Mouse (Mus musculus): Measurements from ENCODE around the gene Gm11042. TPM values are rescaled to one million over a fixed set of nuclear protein-coding genes. Genes with fewer than 3 reads are reported as not detected.
A peak's percentile ranks its signal among the peaks of the same experiment; 100 is the strongest.

The Gm11042 gene
- total and polyA plus RNA-seq, 2 experiments from 2014 or later, result not detected

DNA sequence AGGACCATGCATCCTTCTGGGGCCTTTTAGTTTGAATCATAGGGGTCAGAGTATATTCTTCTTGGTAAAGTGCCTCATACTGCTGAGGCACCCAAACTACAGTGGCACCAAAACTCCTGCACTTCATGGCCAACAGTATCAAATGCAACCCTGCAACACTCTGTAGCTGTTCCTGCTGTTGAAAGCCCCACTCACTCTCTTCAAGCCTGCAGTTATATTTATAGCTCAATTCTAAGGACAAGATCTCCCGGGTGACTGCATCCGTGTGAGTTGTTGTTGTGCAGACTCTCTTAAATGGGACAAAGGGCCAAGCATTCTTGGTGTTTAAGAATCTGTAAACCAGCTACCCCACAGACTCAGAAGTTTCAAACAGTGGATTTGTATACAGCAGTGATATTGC is 23.9 kb upstream of the Gm11042 start:
- H3K4me2 ChIP-seq (ENCODE audit: low read depth), result no peak overlapping the region
- H3K27me3 ChIP-seq (ENCODE audit: insufficient read depth, low read length), result no peaks in the 10 kb centered on the region
- DNase-seq (no peak), ATAC-seq (no peak)
- no peak overlapping the region for H3K4me3 ChIP-seq (ENCODE audit: low read depth, low read length)
- H3K9ac ChIP-seq, result no peak overlapping the region
- H3K4me1 ChIP-seq (ENCODE audit: insufficient read depth), result no peaks in the 10 kb centered on the region
- 57% methylated on average over 2 of the region's 2 CpGs for WGBS
- H3K36me3 ChIP-seq (ENCODE audit: insufficient read depth), result no peaks in the 10 kb centered on the region
- H3K27ac ChIP-seq (ENCODE audit: low read depth, low read length), result no peak overlapping the region
- no peak for TF ChIP-seq CTCF (IDR thresholded peaks at IDR 0.05; ENCODE audit: low read depth)
- no peaks in the 10 kb centered on the region for H3K9me3 ChIP-seq (ENCODE audit: low read length)

DNA sequence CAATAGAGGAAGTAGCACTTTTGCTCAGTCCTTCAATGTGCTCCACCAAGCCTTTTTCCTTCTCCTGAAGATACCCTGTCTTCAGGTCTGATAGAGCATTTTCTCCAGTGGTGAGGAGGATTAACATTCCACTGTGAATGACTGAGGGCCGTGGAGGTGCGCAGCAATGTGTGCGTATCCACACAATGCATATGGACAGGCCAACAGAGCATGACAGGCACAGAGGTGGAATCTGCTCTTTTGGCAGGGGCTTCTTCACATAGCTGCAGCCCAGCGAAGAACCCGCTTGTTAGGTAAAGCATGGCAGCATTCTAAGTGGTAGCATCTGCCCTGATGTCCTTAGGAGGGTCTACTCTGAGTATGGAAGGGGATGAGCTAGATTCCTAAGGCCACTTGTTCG is 17.5 kb upstream of the Gm11042 start:
- H3K9me3 ChIP-seq (ENCODE audit: low read length), result no peaks in the 10 kb centered on the region
- TF ChIP-seq CTCF (IDR thresholded peaks at IDR 0.05; ENCODE audit: low read depth), result no peak

DNA sequence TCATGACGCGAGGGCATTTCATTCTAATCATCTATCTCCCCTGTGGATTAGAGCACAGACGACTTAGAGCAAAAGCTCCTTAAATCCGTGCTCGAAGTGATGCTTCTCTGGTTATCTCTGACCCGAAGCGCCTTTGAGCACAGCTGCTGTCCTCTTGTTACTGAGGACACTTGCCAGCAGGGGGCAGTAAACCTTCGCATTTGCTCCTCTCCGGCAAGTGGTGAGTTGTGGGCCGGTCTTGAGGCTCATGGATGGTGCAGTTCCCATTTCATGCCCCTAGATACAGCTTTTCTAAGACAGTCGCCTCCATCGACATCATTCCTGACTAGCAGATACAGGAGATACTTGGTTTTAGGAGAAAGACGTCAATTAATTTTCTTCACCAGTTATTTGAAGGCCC is 16.8 kb upstream of the Gm11042 start:
- H3K9ac ChIP-seq, result no peak overlapping the region
- no peaks in the 10 kb centered on the region for H3K27me3 ChIP-seq (ENCODE audit: insufficient read depth, low read length)
- 20% methylated on average over 13 of the region's 13 CpGs for WGBS
- DNase-seq, result peak; percentile 80
- no peak overlapping the region for H3K4me3 ChIP-seq (ENCODE audit: low read depth, low read length)
- no peaks in the 10 kb centered on the region for H3K36me3 ChIP-seq (ENCODE audit: insufficient read depth)
- H3K27ac ChIP-seq (ENCODE audit: low read depth, low read length), result no peak overlapping the region
- peak; percentile 80 for ATAC-seq
- TF ChIP-seq CTCF (IDR thresholded peaks at IDR 0.05; ENCODE audit: low read depth), result peak; percentile 80
- H3K4me2 ChIP-seq (ENCODE audit: low read depth), result no peak overlapping the region
- no peaks in the 10 kb centered on the region for H3K9me3 ChIP-seq (ENCODE audit: low read length)
- H3K4me1 ChIP-seq (ENCODE audit: insufficient read depth), result no peaks in the 10 kb centered on the region

More for the DNA sequence above, 17.5 kb upstream of the Gm11042 start:
- Histone ChIP-seq H3K36me3 (ENCODE audit: insufficient read depth) (no peaks in the 10 kb centered on the region), H3K27me3 (ENCODE audit: insufficient read depth, low read length) (no peaks in the 10 kb centered on the region), H3K27ac (ENCODE audit: low read depth, low read length) (no peak overlapping the region), H3K4me1 (ENCODE audit: insufficient read depth) (no peaks in the 10 kb centered on the region), H3K9ac (no peak overlapping the region), H3K4me3 (ENCODE audit: low read depth, low read length) (no peak overlapping the region), H3K4me2 (ENCODE audit: low read depth) (no peak overlapping the region)
- WGBS, result 92% methylated on average over 6 of the region's 6 CpGs
- DNase-seq (no peak), ATAC-seq (no peak)

DNA sequence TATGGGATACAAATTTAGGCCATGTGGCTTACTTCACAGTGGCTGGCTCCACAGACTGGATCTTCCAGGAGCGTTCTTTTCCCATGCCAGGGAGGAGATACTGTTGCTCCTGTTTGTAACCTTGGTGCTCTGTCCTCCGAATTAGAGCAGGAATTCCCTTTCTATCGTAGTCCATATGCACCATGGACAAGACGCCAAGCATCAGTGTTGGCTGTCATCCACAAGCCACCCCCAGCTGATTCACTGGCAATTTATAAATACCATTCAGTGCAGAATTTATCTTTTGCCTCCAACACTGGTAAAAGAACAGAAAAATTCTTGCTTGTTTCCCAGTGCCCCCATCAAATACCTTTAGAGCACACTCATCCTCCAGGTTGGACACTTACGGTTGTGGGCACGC is 13.6 kb upstream of the Gm11042 start:
- no peak overlapping the region for H3K4me3 ChIP-seq (ENCODE audit: low read depth, low read length)
- no peak overlapping the region for H3K27ac ChIP-seq (ENCODE audit: low read depth, low read length)
- H3K9me3 ChIP-seq (ENCODE audit: low read length), result no peaks in the 10 kb centered on the region
- no peak overlapping the region for H3K9ac ChIP-seq
- H3K4me1 ChIP-seq (ENCODE audit: insufficient read depth), result 0 out of 2 replicates have a peak, but pooled peaks cover 3% of the 10 kb centered on the region
- TF ChIP-seq CTCF (IDR thresholded peaks at IDR 0.05; ENCODE audit: low read depth), result no peak
- H3K36me3 ChIP-seq (ENCODE audit: insufficient read depth), result no peaks in the 10 kb centered on the region
- H3K4me2 ChIP-seq (ENCODE audit: low read depth), result no peak overlapping the region
- DNase-seq (no peak), ATAC-seq (no peak)
- whole genome bisulfite sequencing, result 78% methylated on average over 6 of the region's 6 CpGs
- no peaks in the 10 kb centered on the region for H3K27me3 ChIP-seq (ENCODE audit: insufficient read depth, low read length)

DNA sequence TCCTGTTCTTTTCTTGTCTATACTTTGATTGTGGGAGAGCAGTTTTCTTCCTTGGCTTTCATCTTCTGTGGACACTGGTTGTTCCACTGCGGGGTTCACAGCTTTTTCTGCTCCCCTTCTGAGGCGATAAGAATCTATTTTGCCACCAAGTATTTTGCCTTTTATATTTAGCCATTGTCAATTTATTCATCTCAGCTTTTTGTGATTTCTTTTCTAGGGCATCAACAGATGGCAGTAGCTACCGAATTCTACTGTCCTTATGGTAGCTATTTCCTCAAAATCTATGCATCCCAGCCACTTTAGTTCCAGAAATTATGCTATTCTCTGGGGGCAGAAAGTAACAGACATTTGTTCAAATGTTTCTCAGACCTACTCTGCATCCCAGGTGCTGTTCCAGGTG is 10.4 kb upstream of the Gm11042 start:
- Histone ChIP-seq H3K9ac (no peak overlapping the region), H3K9me3 (ENCODE audit: low read length) (no peaks in the 10 kb centered on the region), H3K36me3 (ENCODE audit: insufficient read depth) (no peaks in the 10 kb centered on the region), H3K27me3 (ENCODE audit: insufficient read depth, low read length) (no peaks in the 10 kb centered on the region), H3K27ac (ENCODE audit: low read depth, low read length) (no peak overlapping the region), H3K4me3 (ENCODE audit: low read depth, low read length) (no peak overlapping the region), H3K4me2 (ENCODE audit: low read depth) (no peak overlapping the region), H3K4me1 (ENCODE audit: insufficient read depth) (0 out of 2 replicates have a peak, but pooled peaks cover 3% of the 10 kb centered on the region)
- WGBS, result 59% methylated on average over 3 of the region's 3 CpGs
- ATAC-seq (peak; percentile 56), DNase-seq (peak; percentile 62)
- TF ChIP-seq CTCF (IDR thresholded peaks at IDR 0.05; ENCODE audit: low read depth), result peak; percentile 40; the same call in 1 of the 2 replicates

DNA sequence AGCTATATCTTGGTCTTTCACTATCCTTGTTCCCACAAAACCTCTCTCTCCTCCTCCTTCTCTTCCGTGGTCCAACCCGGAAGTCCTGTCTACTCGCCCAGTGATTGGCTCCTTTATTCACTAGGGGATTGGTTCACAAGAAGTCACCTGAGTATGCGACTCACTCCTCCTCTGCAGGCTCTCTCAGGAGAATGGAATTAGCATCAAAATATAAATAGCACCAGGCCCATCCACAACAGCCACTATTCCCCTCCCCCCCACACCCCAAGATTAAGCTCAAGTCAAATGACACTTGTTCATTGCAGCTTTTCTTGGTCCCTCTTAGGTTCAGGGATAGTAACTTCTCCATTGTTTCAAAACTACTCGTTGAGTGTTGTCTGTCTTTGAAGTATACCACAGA is 5.8 kb upstream of the Gm11042 start:
- no peaks in the 10 kb centered on the region for H3K27me3 ChIP-seq (ENCODE audit: insufficient read depth, low read length)
- no peak for TF ChIP-seq CTCF (IDR thresholded peaks at IDR 0.05; ENCODE audit: low read depth)
- H3K4me1 ChIP-seq (ENCODE audit: insufficient read depth), result 0 out of 2 replicates have a peak, but pooled peaks cover 3% of the 10 kb centered on the region
- DNase-seq (no peak), ATAC-seq (no peak)
- H3K4me3 ChIP-seq (ENCODE audit: low read depth, low read length), result no peak overlapping the region
- H3K36me3 ChIP-seq (ENCODE audit: insufficient read depth), result no peaks in the 10 kb centered on the region
- H3K27ac ChIP-seq (ENCODE audit: low read depth, low read length), result no peak overlapping the region
- WGBS, result 78% methylated on average over 5 of the region's 5 CpGs
- H3K9ac ChIP-seq, result no peak overlapping the region
- no peaks in the 10 kb centered on the region for H3K9me3 ChIP-seq (ENCODE audit: low read length)
- H3K4me2 ChIP-seq (ENCODE audit: low read depth), result no peak overlapping the region

DNA sequence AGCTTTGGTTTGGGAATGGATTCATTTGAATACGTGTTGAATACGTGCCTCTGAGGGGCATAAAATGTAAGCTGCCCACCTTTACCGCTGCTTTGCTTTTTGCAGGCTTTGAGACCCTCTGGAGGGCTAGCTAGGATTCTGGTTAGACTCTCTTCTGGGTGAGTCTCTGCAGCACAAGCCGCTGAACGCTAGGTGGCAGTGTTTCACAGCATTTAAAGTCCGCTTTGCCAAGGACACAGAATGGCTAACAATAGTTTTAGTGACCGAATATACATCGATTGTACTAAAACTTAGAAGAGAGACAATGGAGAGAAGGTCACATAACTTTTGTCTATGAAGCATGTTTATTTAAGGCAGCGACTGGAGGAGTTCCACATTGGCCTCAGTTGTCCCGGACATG is 4.1 kb upstream of the Gm11042 start:
- TF ChIP-seq CTCF (IDR thresholded peaks at IDR 0.05; ENCODE audit: low read depth), result peak; percentile 97
- H3K4me3 ChIP-seq (ENCODE audit: low read depth, low read length), result no peak overlapping the region
- no peaks in the 10 kb centered on the region for H3K36me3 ChIP-seq (ENCODE audit: insufficient read depth)
- no peaks in the 10 kb centered on the region for H3K4me1 ChIP-seq (ENCODE audit: insufficient read depth)
- no peaks in the 10 kb centered on the region for H3K27me3 ChIP-seq (ENCODE audit: insufficient read depth, low read length)
- no peaks in the 10 kb centered on the region for H3K9me3 ChIP-seq (ENCODE audit: low read length)
- DNase-seq (peak; percentile 93), ATAC-seq (0 out of 2 replicates have a peak, but pooled peaks have one; percentile 26)
- no peak overlapping the region for H3K27ac ChIP-seq (ENCODE audit: low read depth, low read length)
- no peak overlapping the region for H3K4me2 ChIP-seq (ENCODE audit: low read depth)
- 12% methylated on average over 10 of the region's 10 CpGs for WGBS
- H3K9ac ChIP-seq, result no peak overlapping the region

Data from forebrain, postnatal 0 days (tissue).